Mouse (Mus musculus): ENCODE measurements around the gene Qpctl. TPM values are rescaled to one million over a fixed set of nuclear protein-coding genes. Genes with fewer than 3 reads are reported as not detected.

Qpctl gene
- total RNA-seq, 2 experiments from 2014 or later, result 1.5 to 2.0 TPM

DNA sequence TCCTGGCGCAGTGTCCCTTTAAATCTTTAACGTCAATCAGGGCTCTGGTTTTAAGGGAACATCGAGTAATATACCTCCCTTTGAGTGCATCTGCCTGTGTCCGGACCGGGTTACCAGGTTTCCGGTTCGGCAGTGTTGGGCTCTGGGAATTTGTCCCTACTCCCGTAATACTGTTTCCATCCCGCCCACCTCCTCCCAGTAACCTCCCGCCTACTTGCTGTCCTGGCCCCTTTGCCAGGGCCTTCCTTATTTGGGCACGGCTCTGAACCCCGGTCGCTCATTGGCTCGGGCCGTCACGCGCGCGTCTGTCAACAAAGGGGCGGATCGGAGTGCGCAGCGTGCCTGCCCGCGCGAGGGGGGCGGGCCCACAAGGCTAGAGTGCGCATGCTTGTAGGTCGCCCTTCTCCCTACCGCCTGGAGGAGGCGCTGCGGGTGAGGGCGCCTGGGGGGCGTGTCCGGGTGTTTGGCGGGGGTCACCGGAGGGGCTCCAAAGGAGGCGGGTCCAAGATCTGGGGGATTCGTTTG lies 17.7 kb downstream of the Qpctl start:
- peak; percentile 92 to 98 for DNase-seq
- intact Hi-C loops (cut with DNase I), result no loop called here

DNA sequence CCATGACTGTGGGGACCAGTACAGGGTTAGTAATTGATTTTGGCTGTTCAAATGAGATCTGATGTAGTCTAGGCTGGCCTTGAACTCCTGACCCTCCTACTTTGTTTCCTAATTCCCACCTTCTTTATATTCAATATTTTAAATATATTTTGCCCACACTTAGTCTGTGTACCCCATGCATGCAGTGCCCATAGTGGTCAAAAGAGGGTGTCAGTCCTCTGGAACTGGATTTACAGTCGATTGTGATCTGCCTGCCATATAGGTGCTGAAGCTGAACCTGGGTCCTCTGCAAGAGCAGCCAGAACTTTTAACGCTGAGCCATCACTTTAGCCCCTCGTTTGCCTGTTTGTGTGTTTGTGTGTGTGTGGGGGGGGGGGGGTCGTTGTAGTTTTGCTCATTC lies 18.4 kb downstream of the Qpctl start:
- no peak for DNase-seq
- intact Hi-C loops (cut with DNase I), result no loop called here

DNA sequence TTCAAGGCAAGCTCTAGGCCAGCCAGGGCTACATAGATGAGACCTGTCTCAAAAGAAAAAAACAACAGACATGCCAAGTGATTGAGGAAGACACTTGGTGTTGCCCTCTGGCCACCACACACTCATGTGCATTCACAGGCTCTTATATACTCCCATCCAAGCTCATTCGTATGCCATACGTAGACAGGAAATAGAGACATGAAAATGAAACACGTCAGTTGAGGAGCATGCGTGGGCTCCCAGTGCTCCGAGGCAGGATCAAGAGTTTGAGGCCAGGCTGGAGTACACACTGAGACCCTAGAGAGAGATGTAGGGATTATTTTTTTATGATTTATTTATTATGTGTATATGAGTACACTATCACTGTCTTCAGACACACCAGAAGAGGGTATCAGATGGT lies 19.7 kb downstream of the Qpctl start:
- no peak for DNase-seq
- intact Hi-C loops (cut with DNase I), result no loop called here

DNA sequence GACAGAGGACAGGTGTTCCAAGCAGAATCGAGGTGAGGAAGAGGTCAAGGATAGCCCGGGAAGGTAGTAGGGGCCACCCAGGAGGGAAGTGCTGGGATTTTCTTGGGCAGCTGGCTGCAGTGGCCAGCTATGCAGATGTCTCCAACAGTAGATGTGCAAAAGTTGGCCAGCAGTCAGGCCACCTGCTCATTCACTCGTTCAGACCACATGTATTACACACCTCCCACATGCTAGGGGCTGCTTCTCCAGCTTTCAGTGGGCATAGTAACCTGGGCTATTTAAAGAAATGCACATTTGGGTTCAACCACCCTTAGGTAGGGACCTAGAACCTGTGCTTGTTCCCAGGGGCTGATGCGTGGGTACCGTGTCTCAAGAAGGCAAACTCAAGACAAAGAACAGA lies 21.3 kb downstream of the Qpctl start:
- DNase-seq, result no peak

DNA sequence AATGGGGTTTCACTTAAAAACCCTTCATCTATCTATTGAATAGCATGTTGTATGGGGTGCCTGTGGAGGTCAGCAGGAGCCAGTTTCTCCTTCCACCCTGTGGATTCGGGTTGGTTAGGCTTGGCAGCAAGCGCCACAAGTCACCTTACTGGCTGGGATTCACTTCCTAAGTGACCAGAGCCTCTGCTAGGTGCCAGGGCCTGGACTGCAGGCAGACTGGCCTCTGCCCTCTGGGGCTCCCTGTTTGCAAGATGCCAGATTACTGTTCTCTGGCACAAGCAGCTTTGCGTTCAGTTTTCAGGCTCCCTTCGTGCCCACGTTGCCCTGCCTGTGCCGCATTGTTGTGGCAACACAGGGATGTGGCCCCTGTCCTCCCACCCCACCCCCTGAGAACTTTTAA lies 24.4 kb downstream of the Qpctl start:
- no peak for DNase-seq
- intact Hi-C loops (cut with DNase I), result no loop called here

More for the DNA sequence above, 21.3 kb downstream of the Qpctl start:
- intact Hi-C loops (cut with DNase I), result no loop called here

DNA sequence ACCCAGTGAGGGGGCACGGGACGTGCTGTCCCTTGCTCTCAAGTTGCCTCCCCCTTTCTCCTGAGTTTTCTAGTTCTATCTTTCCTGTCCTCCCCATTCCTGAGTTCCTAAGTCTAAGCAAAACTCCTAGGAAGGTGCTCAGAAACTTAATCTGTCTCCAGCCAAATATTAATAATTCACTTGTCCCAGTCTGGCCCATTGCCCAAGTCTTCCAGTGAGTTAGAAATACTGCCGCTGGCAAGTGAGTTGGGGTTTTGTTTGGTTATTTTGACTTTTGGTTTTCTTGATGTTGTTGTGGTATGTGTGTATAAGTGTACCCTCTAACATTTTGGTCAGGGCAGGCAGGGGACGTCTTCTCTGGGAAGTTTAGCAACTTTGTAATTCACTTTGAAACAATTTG lies 27.4 kb downstream of the Qpctl start:
- DNase-seq, result no peak
- intact Hi-C loops (cut with DNase I), result no loop called here

DNA sequence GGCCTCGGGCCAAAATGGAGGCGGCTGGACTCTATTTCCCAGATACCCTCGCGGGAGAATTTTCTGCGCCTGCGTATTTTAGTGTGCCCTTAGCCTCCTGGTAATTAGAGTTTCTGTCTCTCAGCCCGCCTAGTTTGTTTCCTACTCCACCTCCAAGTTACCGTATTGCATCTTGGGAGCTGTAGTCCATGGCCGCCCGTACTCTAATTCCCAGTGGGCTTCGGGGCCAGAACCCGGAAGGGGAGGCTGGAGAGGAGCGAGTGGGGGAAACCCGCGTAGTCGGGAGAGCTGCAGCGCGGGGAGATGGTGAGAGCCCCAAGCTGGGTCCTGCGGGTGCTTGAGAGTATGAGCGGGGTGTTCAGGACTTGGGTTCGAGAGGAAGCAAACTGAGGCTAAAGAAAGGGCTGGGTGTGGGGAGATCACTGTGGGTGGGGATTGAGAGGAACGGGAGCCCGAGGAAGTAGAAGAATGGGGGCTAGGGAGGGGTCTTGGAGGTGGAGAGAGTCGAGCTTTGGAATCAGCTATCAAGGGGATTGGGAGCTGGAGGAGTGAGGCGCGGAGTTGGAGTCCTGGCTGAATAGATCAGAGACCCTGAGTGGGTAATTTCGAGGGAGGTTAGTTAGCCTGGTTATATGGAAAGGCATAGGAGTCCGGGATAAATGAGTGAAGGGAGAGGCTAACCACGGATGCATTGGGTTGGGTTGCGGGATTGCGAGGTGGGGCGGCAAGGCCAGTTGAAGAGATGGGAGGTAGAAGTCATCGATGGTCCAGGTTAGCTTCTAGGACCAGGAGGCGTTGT lies 29.3 kb downstream of the Qpctl start, which contains the start of gene Fbxo46:
Fbxo46 (plus strand) TSS at position 229 of the 799 bp plus-strand sequence.
- peak; percentile 78 to 88 for DNase-seq
- intact Hi-C loops (cut with DNase I), result loop anchor here (2.0 kb wide), 1 partner anchor 25 kb away; the partner anchor contains the start of gene Six5

DNA sequence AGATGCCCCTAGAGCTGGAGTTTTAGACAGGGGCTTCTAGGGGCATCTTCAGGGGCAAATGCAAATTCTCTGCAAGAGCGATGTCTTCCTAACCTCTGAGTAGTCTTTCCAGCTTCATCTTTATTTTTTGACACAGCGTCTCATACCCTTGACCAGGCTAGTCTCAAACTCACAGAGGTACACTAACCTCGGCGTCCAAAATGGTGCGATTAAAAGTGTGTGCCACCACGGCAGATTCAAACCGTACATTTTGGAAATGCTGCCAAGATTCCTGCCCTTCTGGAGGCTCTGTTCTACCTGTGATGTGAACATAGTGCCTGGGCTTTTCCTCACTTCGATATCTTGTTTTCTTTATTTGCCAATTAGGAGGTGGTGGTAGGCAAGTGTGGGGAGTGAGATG lies 30.0 kb downstream of the Qpctl start:
- DNase-seq, result no peak
- intact Hi-C loops (cut with DNase I), result loop anchor here (2.0 kb wide), 1 partner anchor 24 kb away; the partner anchor contains the start of gene Six5

DNA sequence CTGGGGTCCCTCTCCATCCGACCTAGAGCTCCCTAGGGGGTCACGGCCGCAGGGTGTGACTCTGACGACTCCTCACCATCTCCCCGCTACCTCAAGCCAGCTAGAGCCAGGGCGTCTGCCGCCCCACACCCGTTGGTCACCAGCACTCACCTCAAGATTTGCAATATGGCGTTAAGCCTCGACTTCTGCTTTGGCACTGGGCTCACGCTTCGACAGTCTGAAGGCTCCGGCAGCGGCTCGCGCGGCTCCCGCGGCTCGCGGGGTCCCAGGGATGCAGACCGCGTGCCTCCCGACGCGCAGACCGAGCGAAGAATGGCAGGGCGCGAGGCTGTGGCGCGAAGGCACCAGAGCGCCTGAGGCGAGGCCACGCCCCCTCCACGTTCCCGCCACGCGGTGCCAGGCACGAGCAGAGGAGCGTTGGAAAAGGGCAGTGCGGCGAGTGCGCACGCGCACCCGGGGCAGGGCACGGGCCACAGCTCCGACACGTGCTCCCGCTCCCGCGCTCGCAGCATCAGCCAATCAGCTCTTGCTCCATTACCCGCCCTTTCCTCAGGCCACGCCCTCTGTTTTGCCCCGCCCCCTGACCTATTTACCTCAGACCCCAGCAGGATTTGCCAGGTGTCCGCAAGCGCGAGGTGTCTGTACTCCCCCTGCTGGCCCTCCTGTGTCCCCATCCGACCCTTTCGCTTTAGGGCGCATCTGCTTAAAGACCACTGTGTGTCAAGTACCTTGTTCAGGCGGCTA lies 30.9 kb downstream of the Qpctl start, which contains the start of gene Gm4969:
Gm4969 (minus strand) TSS at position 341 of the 744 bp plus-strand sequence.
- DNase-seq, result no peak

DNA sequence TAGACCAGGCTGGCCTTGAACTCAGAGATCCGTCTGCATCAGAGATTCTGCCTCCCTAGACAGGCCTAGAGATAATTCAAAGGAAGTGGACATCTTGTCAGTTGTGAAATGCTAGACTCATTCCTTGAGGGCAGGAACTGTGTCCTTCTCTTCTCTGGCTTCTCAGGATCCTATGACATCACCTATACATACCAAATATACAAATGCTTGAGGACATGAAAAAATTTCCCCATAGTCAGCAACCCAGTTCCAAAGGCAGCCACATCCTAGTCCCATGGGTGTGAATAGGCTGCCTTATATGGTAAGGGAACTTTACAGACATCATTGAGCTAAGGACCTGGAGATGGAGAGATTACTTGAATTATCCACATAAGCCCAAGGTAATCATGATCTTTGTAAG lies 39.5 kb downstream of the Qpctl start:
- DNase-seq, result no peak
- intact Hi-C loops (cut with DNase I), result no loop called here

More for the DNA sequence above, 30.9 kb downstream of the Qpctl start, which contains the start of gene Gm4969:
- intact Hi-C loops (cut with DNase I), result loop anchor here (2.0 kb wide), 1 partner anchor 23 kb away; the partner anchor contains the start of gene Six5

DNA sequence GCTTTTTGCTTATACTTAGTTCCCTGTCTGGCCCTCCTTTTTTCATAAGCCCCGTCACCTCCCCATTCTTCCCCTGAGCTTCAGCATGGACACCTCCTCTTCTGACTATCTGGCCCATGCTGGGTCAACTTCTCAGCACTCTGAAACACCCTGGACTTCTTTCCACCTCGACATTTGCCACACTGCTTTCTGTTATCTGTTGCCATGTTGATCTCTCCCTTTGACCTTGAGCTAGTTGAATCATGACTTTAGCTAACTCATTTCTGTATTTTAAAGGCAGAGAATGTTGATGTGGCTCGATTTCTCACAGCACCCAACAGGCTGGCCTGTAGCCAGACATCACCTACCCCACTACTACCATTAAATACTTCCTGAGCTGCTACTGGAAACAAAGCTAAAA lies 41.7 kb downstream of the Qpctl start:
- intact Hi-C loops (cut with DNase I), result no loop called here
- DNase-seq, result no peak

DNA sequence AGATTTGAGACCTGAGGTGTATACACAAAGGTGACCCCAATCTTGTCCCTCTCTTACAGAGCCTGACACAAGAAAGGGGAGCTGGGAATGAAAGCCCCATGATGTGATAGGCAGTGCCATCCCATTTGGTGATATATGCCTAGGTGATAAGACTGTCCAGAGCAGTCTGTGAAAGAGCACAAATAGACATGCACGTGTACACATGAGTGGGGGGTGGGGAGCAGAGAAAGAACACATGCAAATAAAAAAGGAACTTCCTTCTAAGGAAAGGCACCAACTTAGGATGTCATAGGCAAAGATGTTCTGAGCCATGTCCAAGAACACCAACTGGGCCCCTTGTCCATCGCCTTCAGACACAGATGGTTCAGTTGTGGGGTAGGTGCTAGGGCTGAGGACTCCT lies 44.6 kb downstream of the Qpctl start:
- intact Hi-C loops (cut with DNase I), result no loop called here
- DNase-seq, result no peak

DNA sequence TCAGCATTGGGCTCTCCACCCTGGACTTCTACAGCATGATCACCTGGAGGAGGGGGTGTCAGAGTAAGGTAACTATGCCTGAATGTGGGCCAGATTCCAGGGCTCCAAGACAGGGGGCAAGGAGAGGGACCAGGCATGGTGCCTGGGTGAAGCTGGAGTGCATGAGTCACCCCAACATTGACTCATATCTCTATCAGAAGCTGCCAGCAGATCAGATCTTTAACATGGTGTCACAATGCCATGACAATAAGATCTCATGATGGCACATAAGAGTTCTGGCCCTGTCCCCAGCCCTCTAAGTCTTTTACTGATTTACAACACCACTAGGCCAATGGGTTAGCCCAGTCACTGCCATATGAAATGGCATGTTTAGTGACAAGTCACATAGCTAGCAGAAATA lies 45.4 kb downstream of the Qpctl start:
- DNase-seq, result no peak
- intact Hi-C loops (cut with DNase I), result no loop called here

DNA sequence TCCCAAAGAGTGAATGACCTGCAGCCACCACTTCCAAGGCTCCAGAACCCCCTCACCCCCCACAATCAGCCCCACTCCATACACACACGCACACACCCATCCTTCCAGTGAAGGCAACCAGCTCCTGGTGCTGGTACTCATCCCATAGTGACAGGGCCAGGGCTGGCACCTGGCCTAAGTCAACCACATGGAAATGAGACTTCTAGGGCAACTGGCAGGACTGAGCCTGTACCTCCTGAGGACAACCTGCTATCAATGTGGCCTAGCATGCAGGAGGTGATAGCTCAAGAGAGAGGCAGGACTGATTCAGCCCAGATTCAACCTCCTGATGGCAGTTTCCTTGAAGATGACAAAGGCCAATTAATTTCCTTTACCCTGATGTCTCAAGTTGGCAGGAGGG lies 48.8 kb downstream of the Qpctl start:
- intact Hi-C loops (cut with DNase I), result no loop called here
- no peak for DNase-seq

DNA sequence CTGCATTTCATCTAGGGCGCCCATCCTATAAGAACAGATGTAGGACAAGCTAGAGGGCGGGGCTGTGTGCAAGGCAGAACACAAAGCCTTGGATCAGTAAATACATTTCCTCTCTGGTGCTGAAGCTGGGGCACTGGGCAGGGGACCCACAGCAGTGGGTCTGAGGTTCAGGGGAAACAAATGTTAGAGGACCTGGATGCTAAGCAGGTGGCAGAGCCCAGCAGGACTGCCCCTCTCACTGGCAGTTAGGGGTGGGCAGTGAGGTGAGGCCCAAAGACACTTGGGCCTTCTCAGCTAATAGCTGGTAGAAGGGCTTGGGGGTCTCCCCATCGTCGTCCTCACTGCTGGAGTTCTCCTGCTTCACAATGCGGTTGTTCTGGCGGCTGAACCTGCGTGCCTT lies 50.3 kb downstream of the Qpctl start:
- no peak for DNase-seq
- intact Hi-C loops (cut with DNase I), result no loop called here

DNA sequence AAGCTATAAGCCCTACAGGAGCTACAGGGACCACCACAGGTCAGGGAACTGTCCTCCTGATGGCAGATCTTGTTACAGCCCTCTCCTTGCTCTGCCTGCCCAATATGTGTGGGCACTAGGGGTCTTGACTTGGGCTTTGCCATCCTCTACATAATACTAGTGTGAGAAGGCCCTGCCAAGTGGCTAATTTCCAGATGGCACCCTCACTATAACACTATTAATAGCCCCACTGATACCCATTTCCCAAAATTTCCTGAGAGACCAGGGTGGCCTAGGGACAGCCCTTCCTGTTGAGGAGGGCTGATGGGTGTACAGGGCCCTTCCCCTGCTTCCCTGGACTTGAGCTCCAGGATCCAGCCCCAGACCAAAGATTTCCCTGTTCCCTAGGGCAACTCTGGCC lies 51.2 kb downstream of the Qpctl start:
- DNase-seq, result no peak
- intact Hi-C loops (cut with DNase I), result no loop called here

DNA sequence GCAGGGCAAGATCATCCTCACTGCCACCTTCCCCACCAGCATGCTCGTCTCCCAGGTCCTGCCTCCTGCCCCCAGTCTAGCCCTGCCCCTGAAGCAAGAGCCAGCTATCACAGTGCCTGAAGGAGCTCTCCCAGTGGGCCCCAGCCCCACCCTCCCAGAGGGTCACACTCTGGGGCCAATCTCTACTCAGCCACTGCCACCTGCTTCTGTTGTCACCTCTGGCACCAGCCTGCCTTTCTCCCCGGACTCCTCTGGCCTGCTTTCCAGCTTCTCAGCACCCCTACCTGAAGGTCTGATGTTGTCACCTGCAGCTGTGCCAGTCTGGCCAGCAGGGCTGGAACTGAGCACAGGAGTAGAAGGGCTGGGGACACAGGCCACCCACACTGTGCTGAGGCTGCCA lies 51.9 kb downstream of the Qpctl start:
- intact Hi-C loops (cut with DNase I), result no loop called here
- no peak for DNase-seq

DNA sequence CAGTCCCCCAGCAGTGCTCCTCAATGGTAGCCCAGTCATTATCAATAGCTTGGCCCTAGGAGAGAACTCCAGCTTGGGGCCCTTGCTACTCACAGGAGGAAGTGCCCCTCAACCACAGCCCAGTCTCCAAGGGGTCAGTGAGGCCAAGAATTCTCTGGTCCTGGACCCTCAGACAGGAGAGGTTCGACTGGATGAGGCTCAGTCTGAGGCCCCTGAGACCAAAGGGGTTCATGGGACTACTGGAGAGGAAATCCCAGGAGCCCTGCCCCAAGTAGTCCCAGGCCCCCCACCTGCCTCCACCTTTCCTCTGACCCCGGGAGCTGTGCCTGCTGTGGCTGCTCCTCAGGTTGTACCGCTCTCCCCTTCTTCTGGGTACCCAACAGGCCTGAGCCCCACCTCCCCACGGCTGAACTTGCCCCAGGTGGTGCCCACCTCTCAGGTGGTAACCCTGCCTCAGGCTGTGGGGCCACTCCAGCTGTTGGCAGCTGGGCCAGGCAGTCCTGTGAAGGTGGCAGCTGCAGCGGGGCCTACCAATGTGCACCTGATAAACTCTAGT lies 52.6 kb downstream of the Qpctl start:
- intact Hi-C loops (cut with DNase I), result no loop called here
- DNase-seq, result no peak

DNA sequence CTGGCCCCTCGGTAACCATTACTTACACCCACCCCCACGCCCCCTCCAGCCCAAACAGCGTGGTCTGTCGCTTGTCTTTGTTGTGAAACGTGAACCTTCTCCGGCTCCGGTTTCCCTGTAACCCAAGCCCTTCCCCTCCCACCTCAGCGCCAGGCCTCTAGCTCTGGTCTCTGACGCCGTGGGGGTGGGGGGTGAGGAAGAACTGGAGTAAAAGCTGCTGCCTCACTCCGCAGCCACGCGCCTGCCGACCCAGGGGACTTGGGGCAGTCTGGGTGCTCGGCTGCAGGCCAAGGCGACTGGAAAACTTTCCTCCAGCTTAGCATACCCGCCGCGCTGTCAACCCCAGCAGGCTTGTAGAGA lies 53.4 kb downstream of the Qpctl start:
- intact Hi-C loops (cut with DNase I), result loop anchor here (2.0 kb wide), 1 partner anchor 23 kb away; the partner anchor contains the start of genes Fbxo46 and Gm4969
- peak in 1 of 2 experiments; percentile 62 for DNase-seq

DNA sequence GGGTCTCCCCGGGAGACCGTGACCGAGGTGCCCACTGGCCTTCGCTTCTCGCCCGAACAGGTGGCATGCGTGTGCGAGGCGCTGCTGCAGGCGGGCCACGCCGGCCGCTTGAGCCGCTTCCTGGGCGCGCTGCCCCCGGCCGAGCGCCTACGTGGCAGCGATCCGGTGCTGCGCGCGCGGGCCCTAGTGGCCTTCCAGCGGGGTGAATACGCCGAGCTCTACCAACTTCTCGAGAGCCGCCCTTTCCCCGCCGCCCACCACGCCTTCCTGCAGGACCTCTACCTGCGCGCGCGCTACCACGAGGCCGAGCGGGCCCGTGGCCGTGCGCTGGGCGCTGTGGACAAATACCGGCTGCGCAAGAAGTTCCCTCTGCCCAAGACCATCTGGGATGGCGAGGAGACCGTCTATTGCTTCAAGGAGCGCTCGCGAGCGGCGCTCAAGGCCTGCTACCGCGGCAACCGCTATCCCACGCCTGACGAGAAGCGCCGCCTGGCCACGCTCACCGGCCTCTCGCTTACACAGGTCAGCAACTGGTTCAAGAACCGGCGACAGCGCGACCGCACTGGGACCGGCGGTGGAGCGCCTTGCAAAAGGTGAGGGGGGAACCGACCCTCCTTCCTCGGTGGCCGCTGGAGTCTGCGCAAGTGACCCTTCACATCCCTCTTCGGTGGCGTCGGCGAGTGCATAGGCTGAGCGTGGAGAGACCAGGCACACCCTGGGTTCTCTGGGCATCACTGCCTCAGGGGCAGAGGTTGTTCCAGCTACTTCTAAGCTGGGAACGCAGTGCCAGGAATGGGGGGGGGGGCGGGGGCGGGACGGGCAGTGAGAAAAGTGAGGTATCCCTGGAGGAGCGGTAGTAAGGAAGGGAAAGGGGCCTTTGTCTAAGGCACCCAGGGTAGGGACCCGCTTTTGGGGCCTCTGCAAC lies 54.0 kb downstream of the Qpctl start:
- DNase-seq, result no peak
- intact Hi-C loops (cut with DNase I), result loop anchor here (2.0 kb wide), 1 partner anchor 24 kb away; the partner anchor contains the start of genes Fbxo46 and Gm4969

All from gastrocnemius, postnatal 36 days (tissue).